Mouse (Mus musculus): ENCODE measurements around the gene March5. TPM values are rescaled to one million over a fixed set of nuclear protein-coding genes. Genes with fewer than 3 reads are reported as not detected.

The March5 gene
- polyA plus RNA-seq (2017; shearing (Covaris generic)) = 12.8 TPM

GRCm38 (mm10) chr19:37207303-37208175, at the start of gene March5:
TSS of gene March5 (plus strand) at chr19:37207543.

DNA sequence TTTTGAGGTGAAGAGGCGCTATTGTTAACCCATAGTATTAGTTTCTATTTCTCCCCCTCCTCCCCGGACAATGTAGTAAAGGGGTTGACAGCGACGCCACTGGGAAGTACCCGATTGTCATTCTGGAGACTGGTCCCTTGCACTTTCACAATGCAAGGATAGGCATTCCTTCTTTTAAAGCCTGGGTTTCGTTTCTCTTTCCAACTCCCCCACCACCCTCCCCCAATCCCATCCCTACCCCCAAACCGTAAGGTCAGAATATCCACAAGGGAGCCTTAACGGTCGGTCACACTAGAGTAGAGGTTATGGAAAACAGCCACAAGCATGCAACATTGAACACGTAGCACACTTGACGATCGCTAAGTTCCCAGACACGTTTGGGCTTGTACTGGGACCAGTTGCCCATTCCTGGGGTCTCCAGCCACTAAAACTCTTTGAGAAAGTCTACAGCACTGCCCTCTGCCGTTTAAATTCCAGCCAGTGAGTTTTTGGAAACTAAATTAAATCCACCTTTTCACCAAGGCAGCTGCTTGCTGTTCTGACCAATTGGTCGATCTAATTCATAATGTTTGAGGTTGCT, 923 bp downstream of the March5 start, which contains the start of gene Cpeb3:
Cpeb3 (minus strand) TSS at position 426 of the 580 bp plus-strand sequence.

Other genes starting within 250 kb of the March5 start
- gene Cpeb3, start 1.1 kb downstream of the March5 start, polyA plus RNA-seq (2017; shearing (Covaris generic)) = not detected
- 61.5 TPM for gene Ide, start 130.3 kb downstream of the March5 start, polyA plus RNA-seq (2017; shearing (Covaris generic))
- gene Kif11, start 168.9 kb downstream of the March5 start, polyA plus RNA-seq (2017; shearing (Covaris generic)) = 8.8 TPM
- gene Hhex, start 227.3 kb downstream of the March5 start, polyA plus RNA-seq (2017; shearing (Covaris generic)) = 0.32 TPM

Measured in activated CD4-positive, CD25-positive, alpha-beta regulatory T cell, adult 9 weeks (primary cell).